Mouse (Mus musculus) liver, embryonic 16.5 days (tissue): ENCODE data around the gene Yjefn3. TPM values are rescaled to one million over a fixed set of nuclear protein-coding genes. Genes with fewer than 3 reads are reported as not detected.

Experiments
- ATAC-seq: fragments of 200-750 bp; cut with Nextera tagmentation; 2 replicates; pipeline ENCODE4 v1.8.0; 2017; ENCODE audit warnings: low read depth, mild to moderate bottlenecking, moderate number of reproducible peaks, moderate library complexity
- H3K27ac ChIP-seq: fragments of 300-500 bp; sonication (generic); 2 replicates; pipeline ENCODE4 v1.5.1; 2014; ENCODE audit warnings: mild to moderate bottlenecking, low read length
- H3K27me3 ChIP-seq: fragments of 300-500 bp; sonication (generic); 2 replicates; pipeline ENCODE4 v1.6.1; 2014; ENCODE audit warnings: low read depth, low read length, mixed read lengths; ENCODE audit not compliant: control insufficient read depth, insufficient read depth
- H3K36me3 ChIP-seq: fragments of 300-500 bp; sonication (generic); 2 replicates; pipeline ENCODE4 v1.6.1; 2014; ENCODE audit warnings: mild to moderate bottlenecking; ENCODE audit not compliant: control insufficient read depth, insufficient read depth
- H3K4me1 ChIP-seq: fragments of 300-500 bp; sonication (generic); 2 replicates; pipeline ENCODE4 v1.6.1; 2014; ENCODE audit warnings: low read depth, low read length, mixed read lengths; ENCODE audit not compliant: control insufficient read depth
- H3K4me2 ChIP-seq: fragments of 300-500 bp; sonication (generic); 2 replicates; pipeline ENCODE4 v1.6.1; 2014; ENCODE audit warnings: low read depth, low read length, mixed read lengths
- H3K4me3 ChIP-seq: fragments of 300-500 bp; sonication (generic); 2 replicates; pipeline ENCODE4 v1.5.1; 2014; ENCODE audit warnings: low read depth, mild to moderate bottlenecking, low read length
- H3K9ac ChIP-seq: fragments of 300-500 bp; sonication (generic); 2 replicates; pipeline ENCODE4 v1.6.1; 2014; ENCODE audit warnings: low read depth, low read length
- H3K9me3 ChIP-seq: fragments of 300-500 bp; sonication (generic); replicated peaks from 2 replicates; pipeline ENCODE4 v1.6.1; 2016; ENCODE audit warnings: low read length; ENCODE audit not compliant: control insufficient read depth
- WGBS: fragments of 180-500 bp; shearing (Covaris S2); extraction: QIAGEN DNeasy Blood & Tissue Kit; methylation state at CpG from one replicate; pipeline ENCODE4 v1.1.7; 2014; ENCODE audit not compliant: insufficient replicate concordance; 5-methylcytosine and 5-hydroxymethylcytosine counted together
- polyA plus RNA-seq: library from polyadenylated mRNA; unstranded; fragments of >200 nt; fragmentation: Nextera tagmentation; extraction: Ambion mirVana; gene quantifications from 2 replicates; pipeline ENCODE4 v1.2.1, GENCODE M21; 2015

Gene Yjefn3
- polyA plus RNA-seq, 1 experiment from 2014 or later = 0.77 TPM

DNA sequence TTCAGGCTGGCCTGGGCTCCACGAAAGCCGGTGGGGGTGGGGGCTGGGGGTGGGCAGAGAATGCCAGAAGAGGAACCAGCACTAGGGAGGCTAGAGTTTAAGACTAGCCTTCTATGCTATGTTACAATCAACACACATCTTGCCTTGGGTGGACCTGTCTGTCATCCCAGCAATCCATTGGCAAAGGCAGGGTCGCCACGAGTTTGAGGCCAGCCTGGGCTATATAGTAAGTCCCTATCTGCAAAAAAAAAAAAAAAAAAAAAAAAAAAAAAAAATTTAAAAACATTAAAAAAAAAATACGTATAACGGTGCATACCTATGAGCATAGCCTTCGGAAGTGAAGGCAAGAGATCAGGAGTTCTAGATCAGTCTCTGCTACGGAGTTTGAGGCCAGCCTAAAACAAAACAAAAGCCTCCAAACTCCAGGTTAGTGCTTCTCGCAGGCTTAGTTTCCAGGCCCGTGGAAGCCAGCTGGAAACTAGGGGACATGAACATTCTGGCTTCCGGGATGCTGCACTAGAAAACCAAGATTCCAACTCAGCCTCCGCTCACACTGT, 1.5 kb downstream of the Yjefn3 start:
- Histone ChIP-seq H3K4me3 (peak overlapping the region; percentile 87), H3K9me3 (no peaks in the 10 kb centered on the region), H3K4me2 (peak overlapping the region; percentile 100), H3K27ac (peak overlapping the region; percentile 97), H3K9ac (peak overlapping the region; percentile 90), H3K36me3 (no peaks in the 10 kb centered on the region; the same call in 1 of the 2 replicates), H3K27me3 (no peaks in the 10 kb centered on the region), H3K4me1 (peaks cover 54% of the 10 kb centered on the region)
- 6% methylated on average over 12 of the region's 12 CpGs for WGBS
- ATAC-seq = no peak

DNA sequence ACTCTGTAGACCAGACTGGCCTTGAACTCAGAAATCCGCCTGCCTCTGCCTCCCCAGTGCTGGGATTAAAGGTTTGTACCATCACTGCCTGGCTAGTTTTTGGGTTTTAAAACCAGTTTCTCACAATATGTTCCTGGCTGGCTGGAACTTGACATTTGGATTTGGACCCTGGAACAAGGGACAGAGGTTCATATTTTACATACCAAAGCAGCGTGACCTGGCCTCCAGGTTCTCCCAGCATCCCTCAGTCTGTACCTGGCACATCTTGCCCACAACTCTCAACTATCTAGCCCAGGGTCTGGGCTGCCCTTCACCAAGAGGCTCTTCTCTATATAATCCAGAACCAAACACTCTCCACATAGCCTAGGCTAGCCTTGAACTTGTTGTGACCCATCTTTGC, 2.6 kb downstream of the Yjefn3 start:
- 75% methylated on average over 2 of the region's 2 CpGs for WGBS
- no peak for ATAC-seq
- Histone ChIP-seq H3K27me3 (no peaks in the 10 kb centered on the region), H3K9ac (no peak overlapping the region), H3K4me3 (no peak overlapping the region), H3K27ac (no peak overlapping the region), H3K4me1 (peaks cover 54% of the 10 kb centered on the region), H3K9me3 (no peaks in the 10 kb centered on the region), H3K36me3 (no peaks in the 10 kb centered on the region; the same call in 1 of the 2 replicates), H3K4me2 (peak overlapping the region; percentile 100)

DNA sequence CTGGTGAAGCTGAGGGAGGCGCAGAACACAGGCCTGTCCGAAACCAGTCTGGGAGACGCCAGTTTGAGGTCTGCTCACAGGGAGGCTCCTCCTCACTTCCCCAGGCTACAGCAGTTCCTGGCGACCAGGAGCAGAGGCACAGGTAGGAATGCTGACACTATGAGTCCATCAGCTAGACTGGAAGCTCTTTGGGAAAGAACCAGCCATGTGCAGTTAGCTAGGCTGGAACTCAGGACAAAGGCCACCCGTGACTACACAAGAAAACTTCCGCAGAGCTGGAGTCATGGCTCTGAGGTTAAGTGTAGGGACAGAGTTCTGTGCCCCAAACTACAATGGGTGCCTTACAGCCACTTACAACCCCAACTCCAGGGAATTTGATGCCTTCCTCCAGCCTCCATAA, 4.7 kb downstream of the Yjefn3 start:
- Histone ChIP-seq H3K4me1 (peaks cover 48% of the 10 kb centered on the region), H3K4me3 (no peak overlapping the region), H3K27me3 (no peaks in the 10 kb centered on the region), H3K36me3 (peaks cover 8% of the 10 kb centered on the region; the same call in 1 of the 2 replicates), H3K4me2 (no peak overlapping the region), H3K9me3 (no peaks in the 10 kb centered on the region), H3K27ac (no peak overlapping the region), H3K9ac (no peak overlapping the region)
- WGBS = 77% methylated on average over 6 of the region's 6 CpGs
- no peak for ATAC-seq

DNA sequence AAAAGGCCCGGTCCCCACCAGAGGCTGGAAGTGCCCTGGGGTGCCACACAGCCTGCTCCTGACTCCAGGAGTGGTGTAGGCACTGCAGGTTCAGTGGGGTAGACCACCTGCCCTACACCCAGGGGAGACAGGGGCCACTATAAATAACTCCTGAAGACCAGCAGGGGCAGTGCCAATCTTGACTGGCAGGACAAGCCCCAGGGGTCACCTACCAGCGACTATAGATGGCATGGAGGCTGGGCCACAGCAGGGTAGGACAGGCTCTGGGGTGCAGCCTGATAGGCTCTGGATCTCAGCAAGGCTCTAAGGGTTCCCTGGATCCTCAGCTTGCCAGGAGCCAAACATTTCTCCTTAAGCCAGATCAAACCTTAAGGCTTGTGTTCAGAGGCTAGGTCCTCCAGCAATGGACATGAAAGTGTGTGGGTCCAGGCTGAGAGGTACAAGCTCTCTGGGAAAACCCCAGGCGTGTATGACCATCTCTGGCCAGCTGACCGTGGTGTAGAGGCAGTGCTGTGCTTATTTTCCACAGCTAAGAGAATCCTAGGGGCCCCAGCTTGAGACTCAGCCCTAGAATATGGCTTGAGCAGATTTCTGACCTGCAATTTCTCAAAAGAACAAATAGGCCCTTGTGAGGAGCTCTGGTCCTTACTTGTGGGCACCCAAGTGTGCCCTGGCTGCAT, 6.6 kb downstream of the Yjefn3 start:
- H3K27ac ChIP-seq = no peak overlapping the region
- H3K27me3 ChIP-seq = no peaks in the 10 kb centered on the region; the same call in 1 of the 2 replicates
- no peaks in the 10 kb centered on the region for H3K9me3 ChIP-seq
- H3K9ac ChIP-seq = no peak overlapping the region
- no peak overlapping the region for H3K4me2 ChIP-seq
- ATAC-seq = no peak
- H3K36me3 ChIP-seq = peaks cover 8% of the 10 kb centered on the region; the same call in 1 of the 2 replicates
- H3K4me3 ChIP-seq = no peak overlapping the region
- 73% methylated on average over 4 of the region's 4 CpGs for WGBS
- peaks cover 36% of the 10 kb centered on the region for H3K4me1 ChIP-seq

DNA sequence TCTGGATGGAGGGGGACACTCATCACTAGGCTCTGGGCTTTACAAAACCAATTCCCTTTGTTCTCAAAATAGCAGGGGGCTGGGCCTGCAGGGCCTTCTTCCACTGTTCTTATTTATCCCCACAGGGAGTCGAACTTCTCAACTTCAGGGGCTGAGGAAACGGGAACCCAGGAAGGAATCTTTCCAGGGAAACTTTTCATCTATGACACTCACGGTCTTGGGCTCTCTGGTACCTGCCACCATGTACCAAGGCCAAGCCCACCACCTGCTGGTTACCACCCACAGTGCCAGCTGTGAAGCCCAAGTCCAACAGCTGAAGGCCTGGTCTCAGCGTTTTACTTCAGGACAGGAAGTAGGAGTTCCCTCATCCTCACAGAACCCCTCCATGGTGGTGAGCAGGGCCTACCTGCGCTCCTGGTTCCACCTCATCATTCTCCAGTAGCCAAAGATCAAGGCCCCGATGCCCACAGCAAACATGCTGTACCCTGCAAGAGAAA, 7.6 kb downstream of the Yjefn3 start:
- H3K4me2 ChIP-seq = no peak overlapping the region
- no peak for ATAC-seq
- peaks cover 7% of the 10 kb centered on the region for H3K27me3 ChIP-seq
- no peak overlapping the region for H3K27ac ChIP-seq
- no peak overlapping the region for H3K9ac ChIP-seq
- WGBS = 70% methylated on average over 6 of the region's 6 CpGs
- peaks cover 8% of the 10 kb centered on the region; the same call in 1 of the 2 replicates for H3K36me3 ChIP-seq
- no peaks in the 10 kb centered on the region for H3K9me3 ChIP-seq
- H3K4me1 ChIP-seq = peaks cover 26% of the 10 kb centered on the region
- no peak overlapping the region for H3K4me3 ChIP-seq

DNA sequence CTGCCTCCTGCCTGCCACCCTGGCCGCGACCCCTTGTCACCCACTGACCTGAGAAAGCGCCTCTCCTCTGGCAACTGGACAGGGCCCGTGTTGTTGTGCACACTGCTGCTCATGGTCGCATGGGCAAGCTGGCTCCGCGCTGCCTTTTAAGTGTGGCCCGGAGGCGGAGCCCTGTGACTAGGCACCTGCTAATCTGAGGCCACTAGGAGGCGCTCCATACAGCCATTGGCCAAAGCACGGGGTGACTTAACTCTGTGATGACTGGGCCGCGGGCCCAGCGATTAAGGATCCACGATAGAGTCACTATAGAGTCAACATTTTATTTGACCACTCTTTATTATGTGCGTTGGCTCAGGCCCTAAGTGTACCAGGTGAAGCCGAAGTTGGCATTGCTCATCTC, 8.6 kb downstream of the Yjefn3 start:
- WGBS = 63% methylated on average over 17 of the region's 17 CpGs
- H3K9me3 ChIP-seq = no peaks in the 10 kb centered on the region
- peaks cover 8% of the 10 kb centered on the region; the same call in 1 of the 2 replicates for H3K36me3 ChIP-seq
- no peak overlapping the region for H3K4me2 ChIP-seq
- peak; percentile 33; the same call in 1 of the 2 replicates for ATAC-seq
- no peak overlapping the region for H3K27ac ChIP-seq
- no peak overlapping the region for H3K9ac ChIP-seq
- peaks cover 17% of the 10 kb centered on the region for H3K27me3 ChIP-seq
- H3K4me3 ChIP-seq = no peak overlapping the region
- H3K4me1 ChIP-seq = peaks cover 21% of the 10 kb centered on the region

DNA sequence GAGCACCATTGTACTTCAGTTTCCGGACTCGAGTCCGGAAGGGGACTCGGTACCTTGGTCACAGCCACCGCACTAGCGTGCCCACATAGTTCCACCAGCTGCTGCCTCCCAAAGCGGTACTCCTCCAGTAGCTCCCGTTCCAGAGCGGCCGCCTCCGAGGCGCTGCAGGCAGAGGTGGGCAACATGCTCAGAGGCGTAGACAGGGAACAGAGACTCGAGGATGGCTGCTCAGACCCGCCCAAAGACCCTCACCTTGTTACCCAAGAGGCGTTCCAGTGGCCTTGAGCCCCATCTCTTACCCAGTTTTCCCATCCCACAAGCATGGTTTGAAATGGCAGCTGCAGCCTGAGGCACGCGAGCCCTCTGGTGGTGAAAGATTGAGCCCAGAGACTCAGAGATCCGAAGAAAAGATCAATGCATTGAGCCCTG, 11.7 kb downstream of the Yjefn3 start:
- no peak overlapping the region for H3K9ac ChIP-seq
- ATAC-seq = no peak
- H3K4me2 ChIP-seq = no peak overlapping the region
- H3K9me3 ChIP-seq = no peaks in the 10 kb centered on the region
- peaks cover 13% of the 10 kb centered on the region for H3K4me1 ChIP-seq
- no peak overlapping the region for H3K4me3 ChIP-seq
- H3K36me3 ChIP-seq = peaks cover 8% of the 10 kb centered on the region; the same call in 1 of the 2 replicates
- H3K27ac ChIP-seq = no peak overlapping the region
- peaks cover 48% of the 10 kb centered on the region for H3K27me3 ChIP-seq
- 34% methylated on average over 19 of the region's 19 CpGs for WGBS

DNA sequence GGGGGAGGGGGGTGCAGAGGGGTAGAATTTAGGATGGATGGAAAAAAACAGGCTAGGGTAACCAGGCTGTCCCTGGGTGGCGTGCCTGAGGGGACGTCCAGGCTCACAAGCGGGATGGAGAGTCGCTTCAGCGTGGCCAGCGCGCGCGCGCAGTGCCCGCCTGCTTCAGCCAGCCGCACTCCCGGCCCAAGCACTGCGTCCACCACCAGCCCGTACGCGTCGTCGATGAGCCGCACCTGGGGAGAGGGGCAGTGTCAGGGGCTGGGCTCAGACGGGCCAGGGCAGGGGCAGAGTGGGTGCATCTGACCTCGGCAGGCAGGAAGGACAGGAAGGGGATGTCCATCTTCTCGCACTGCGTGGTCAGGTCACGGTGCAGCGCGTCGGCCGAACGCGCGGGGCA, 13.6 kb downstream of the Yjefn3 start:
- Histone ChIP-seq H3K27me3 (peaks cover 67% of the 10 kb centered on the region), H3K36me3 (peaks cover 5% of the 10 kb centered on the region; the same call in 1 of the 2 replicates), H3K4me3 (0 out of 2 replicates have a peak overlapping the region, but pooled peaks have one; percentile 3), H3K9me3 (no peaks in the 10 kb centered on the region), H3K4me2 (0 out of 2 replicates have a peak overlapping the region, but pooled peaks have one; percentile 2), H3K27ac (no peak overlapping the region), H3K9ac (no peak overlapping the region), H3K4me1 (peaks cover 11% of the 10 kb centered on the region)
- ATAC-seq = no peak
- 7% methylated on average over 32 of the region's 32 CpGs for WGBS
